Mouse (Mus musculus) granulocyte monocyte progenitor cell, adult 5-6 weeks (primary cell): ENCODE measurements around the gene Nexn. TPM values are rescaled to one million over a fixed set of nuclear protein-coding genes. Genes with fewer than 3 reads are reported as not detected.

Source experiments
- ATAC-seq: replicated peaks from 2 replicates; pipeline ENCODE4 v1.8.0; 2016; ENCODE audit warnings: mild to moderate bottlenecking, moderate TSS enrichment, inconsistent platforms; ENCODE audit not compliant: poor library complexity, severe bottlenecking
- total RNA-seq, 2 experiments: library from RNA; stranded (forward) in 1 of 2; stranded (reverse) in 1 of 2; fragments of 200-712, 200-1000 nt in 1 of 2; fragments of >200 nt in 1 of 2; fragmentation: Nextera tagmentation in 1 of 2; gene quantifications; 2 replicates each; pipeline ENCODE4 v1.2.3; 2014 to 2017

Nexn gene
- total RNA-seq, 2 experiments from 2014 or later, result not detected

GRCm38 (mm10) chr3:152284306-152284705, 18.2 kb upstream of the Nexn start:
- ATAC-seq, result no peak

GRCm38 (mm10) chr3:152282126-152282525, 16.0 kb upstream of the Nexn start:
- no peak for ATAC-seq

- ATAC-seq, result no peak
Measured at GRCm38 (mm10) chr3:152278431-152278830, 12.3 kb upstream of the Nexn start.

GRCm38 (mm10) chr3:152277912-152278311, 11.8 kb upstream of the Nexn start:
- ATAC-seq, result no peak

- no peak for ATAC-seq
Measured at GRCm38 (mm10) chr3:152276935-152277334, 10.8 kb upstream of the Nexn start.

GRCm38 (mm10) chr3:152275008-152275407, 8.9 kb upstream of the Nexn start:
- ATAC-seq, result no peak

- no peak for ATAC-seq
Measured at GRCm38 (mm10) chr3:152272974-152273685, 7.0 kb upstream of the Nexn start.

GRCm38 (mm10) chr3:152271876-152272275, 5.7 kb upstream of the Nexn start:
- no peak for ATAC-seq

- no peak for ATAC-seq
Measured at GRCm38 (mm10) chr3:152271071-152271710, 5.0 kb upstream of the Nexn start.

- no peak for ATAC-seq
Measured at GRCm38 (mm10) chr3:152268099-152268498, 1.9 kb upstream of the Nexn start.

- ATAC-seq, result peak; percentile 46
Measured at GRCm38 (mm10) chr3:152265351-152266035, 657 bp downstream of the Nexn start.

GRCm38 (mm10) chr3:152264830-152265229, 1.3 kb downstream of the Nexn start:
- no peak for ATAC-seq

- no peak for ATAC-seq
Measured at GRCm38 (mm10) chr3:152264374-152264773, 1.8 kb downstream of the Nexn start.

- peak; percentile 47 for ATAC-seq
Measured at GRCm38 (mm10) chr3:152261948-152262347, 4.2 kb downstream of the Nexn start.

- peak; percentile 33 for ATAC-seq
Measured at GRCm38 (mm10) chr3:152261436-152261835, 4.7 kb downstream of the Nexn start.

GRCm38 (mm10) chr3:152260362-152260761, 5.8 kb downstream of the Nexn start:
- ATAC-seq, result no peak

GRCm38 (mm10) chr3:152259409-152259808, 6.7 kb downstream of the Nexn start:
- peak; percentile 80 for ATAC-seq

- no peak for ATAC-seq
Measured at GRCm38 (mm10) chr3:152257528-152257927, 8.6 kb downstream of the Nexn start.

- no peak for ATAC-seq
Measured at GRCm38 (mm10) chr3:152250487-152250886, 15.7 kb downstream of the Nexn start.

- ATAC-seq, result no peak
Measured at GRCm38 (mm10) chr3:152247708-152248107, 18.4 kb downstream of the Nexn start.

GRCm38 (mm10) chr3:152245273-152245910, 20.8 kb downstream of the Nexn start:
- ATAC-seq, result no peak
